Mouse (Mus musculus): ENCODE measurements around the gene Rps17.

Rps17 gene

GRCm38 (mm10) chr7:81335705-81336431 lies 9.2 kb downstream of the Rps17 start:
- WGBS, result 49% methylated on average over 18 of the region's 18 CpGs

GRCm38 (mm10) chr7:81331851-81332250 lies 13.2 kb downstream of the Rps17 start:
- WGBS, result 83% methylated on average over 7 of the region's 7 CpGs

GRCm38 (mm10) chr7:81330767-81331166 lies 14.3 kb downstream of the Rps17 start:
- 63% methylated on average over 3 of the region's 3 CpGs for WGBS

GRCm38 (mm10) chr7:81327661-81328060 lies 17.4 kb downstream of the Rps17 start:
- 82% methylated on average over 10 of the region's 10 CpGs for WGBS

- WGBS, result 85% methylated on average over 6 of the region's 6 CpGs
These were observed 18.2 kb downstream of the Rps17 start for GRCm38 (mm10) chr7:81326859-81327258.

GRCm38 (mm10) chr7:81326043-81326442 lies 19.0 kb downstream of the Rps17 start:
- WGBS, result 93% methylated on average over 12 of the region's 12 CpGs

GRCm38 (mm10) chr7:81321776-81322175 lies 23.3 kb downstream of the Rps17 start:
- 60% methylated on average over 5 of the region's 5 CpGs for WGBS

GRCm38 (mm10) chr7:81319749-81320148 lies 25.3 kb downstream of the Rps17 start:
- 79% methylated on average over 6 of the region's 6 CpGs for WGBS

GRCm38 (mm10) chr7:81315583-81315982 lies 29.5 kb downstream of the Rps17 start:
- 66% methylated on average over 8 of the region's 8 CpGs for WGBS

- WGBS, result 89% methylated on average over 1 of the region's 1 CpGs
These were observed 33.9 kb downstream of the Rps17 start for GRCm38 (mm10) chr7:81311130-81311529.

- 90% methylated on average over 6 of the region's 6 CpGs for WGBS
These were observed 35.8 kb downstream of the Rps17 start for GRCm38 (mm10) chr7:81309247-81309646.

- WGBS, result 72% methylated on average over 8 of the region's 8 CpGs
These were observed 37.3 kb downstream of the Rps17 start for GRCm38 (mm10) chr7:81307735-81308134.

- 88% methylated on average over 5 of the region's 5 CpGs for WGBS
These were observed 40.4 kb downstream of the Rps17 start for GRCm38 (mm10) chr7:81304675-81305074.

- WGBS, result 84% methylated on average over 5 of the region's 5 CpGs
These were observed 41.0 kb downstream of the Rps17 start for GRCm38 (mm10) chr7:81304100-81304499.

GRCm38 (mm10) chr7:81303682-81304081 lies 41.4 kb downstream of the Rps17 start:
- 96% methylated on average over 2 of the region's 2 CpGs for WGBS

GRCm38 (mm10) chr7:81301323-81301722 lies 43.7 kb downstream of the Rps17 start:
- 57% methylated on average over 7 of the region's 7 CpGs for WGBS

GRCm38 (mm10) chr7:81298206-81298605 lies 46.8 kb downstream of the Rps17 start:
- WGBS, result 72% methylated on average over 6 of the region's 6 CpGs

GRCm38 (mm10) chr7:81295169-81295568 lies 49.9 kb downstream of the Rps17 start:
- 90% methylated on average over 2 of the region's 2 CpGs for whole genome bisulfite sequencing

All from cerebral cortex, adult 2 months (tissue).